ENCODE assay signal across 30 mouse cellular contexts in genomic region chr5:144426697-144427096, GRCm38 (mm10).
DNase-seq lines count a peak whose midpoint lies in the region; ATAC-seq and TF ChIP-seq lines count a peak whose summit lies in the region.
"Had no signal": no experiment of that assay in that cellular context is flagged by ENCODE, and none has a peak within 500 bp of the region (broad histone marks: within the 10 kb centered on the region; RNA-seq: fewer than 3 reads in every experiment).

No protein-coding gene starts in this region.

- no peaks in the 10 kb centered on the region for H3K4me1 ChIP-seq in lung, embryonic 14.5 days (ENCODE audit: insufficient read depth)
- H3K4me1 ChIP-seq: embryonic facial prominence, embryonic 10.5 days; forebrain, embryonic 12.5 days; heart, embryonic 15.5 days had no signal

- H3K9ac ChIP-seq in lung, embryonic 14.5 days, result no peak overlapping the region
- H3K9ac ChIP-seq: embryonic facial prominence, embryonic 13.5 days; forebrain, embryonic 12.5 days; heart, embryonic 12.5 days; heart, embryonic 15.5 days; hindbrain, embryonic 14.5 days had no signal

- H3K4me2 ChIP-seq in lung, embryonic 14.5 days, result no peak overlapping the region
- H3K4me2 ChIP-seq: embryonic facial prominence, embryonic 13.5 days; forebrain, embryonic 12.5 days; heart, embryonic 12.5 days; heart, embryonic 15.5 days; hindbrain, embryonic 14.5 days had no signal

- no peaks in the 10 kb centered on the region for H3K36me3 ChIP-seq in lung, embryonic 14.5 days (ENCODE audit: insufficient read depth)
- H3K36me3 ChIP-seq: embryonic facial prominence, embryonic 10.5 days; embryonic facial prominence, embryonic 13.5 days; forebrain, embryonic 12.5 days; heart, embryonic 12.5 days; heart, embryonic 15.5 days had no signal

- no peak for ATAC-seq in lung, embryonic 14.5 days (ENCODE audit: insufficient read depth)
- ATAC-seq: CD4-positive, CD25-positive, alpha-beta regulatory T cell, adult 4 months; forebrain, embryonic 16.5 days; hindbrain, postnatal 0 days; inflammation-experienced regulatory T-cells, adult 6 months had no signal

- no peak overlapping the region for H3K27ac ChIP-seq in lung, embryonic 14.5 days (ENCODE audit: low read depth)
- H3K27ac ChIP-seq in layer of hippocampus, adult 2 months, result no peak overlapping the region
- H3K27ac ChIP-seq: embryonic facial prominence, embryonic 10.5 days; embryonic facial prominence, embryonic 13.5 days; forebrain, embryonic 12.5 days; heart, embryonic 15.5 days; hindbrain, embryonic 14.5 days; hindbrain, postnatal 0 days had no signal

- no peak overlapping the region for H3K4me3 ChIP-seq in lung, embryonic 14.5 days (ENCODE audit: low read depth, low read length)
- H3K4me3 ChIP-seq in layer of hippocampus, adult 2 months, result no peak overlapping the region
- H3K4me3 ChIP-seq: embryonic facial prominence, embryonic 10.5 days; embryonic facial prominence, embryonic 13.5 days; erythroblast, embryonic 14.5 days; forebrain, embryonic 12.5 days; heart, embryonic 12.5 days; heart, embryonic 15.5 days had no signal

- DNase-seq in adrenal gland, adult 8-10 months, result peak; percentile 38
- DNase-seq in adrenal gland, postnatal 4 days (ENCODE audit: low spot score in 2 of 2), result no peak
- DNase-seq in lung, embryonic 14.5 days, result peak; percentile 2
- DNase-seq in lung, adult 18-20 months, result no peak
- peak; percentile 31 for DNase-seq in adrenal gland, postnatal 14 days
- peak; percentile 15 for DNase-seq in brain, adult 2 months (ENCODE audit: low read depth, low spot score)
- no peak for DNase-seq in layer of hippocampus, adult 2 months (ENCODE audit: low spot score in 2 of 2)
- DNase-seq: cerebellum, adult 11-12 months; cerebellum, adult 8-10 months; cerebellum, postnatal 10 days; cerebellum, postnatal 36 days; embryo, embryonic 11 days; gastrocnemius, postnatal 10 days; gastrocnemius, postnatal 36 days; heart, adult 18-20 months; heart, postnatal 10 days; heart, postnatal 4 days; kidney, adult 18-20 months; kidney, adult 9 months had no signal

- WGBS in lung, embryonic 14.5 days, result 39% methylated on average over 3 of the region's 3 CpGs

- H3K27me3 ChIP-seq in lung, embryonic 14.5 days (ENCODE audit: insufficient read depth, low read length), result no peaks in the 10 kb centered on the region
- H3K27me3 ChIP-seq: embryonic facial prominence, embryonic 13.5 days; forebrain, embryonic 12.5 days; heart, embryonic 12.5 days; heart, embryonic 15.5 days had no signal

- no peaks in the 10 kb centered on the region for H3K9me3 ChIP-seq in lung, embryonic 14.5 days (ENCODE audit: low read depth, low read length)
- H3K9me3 ChIP-seq: embryonic facial prominence, embryonic 10.5 days; embryonic facial prominence, embryonic 13.5 days; forebrain, embryonic 12.5 days; heart, embryonic 12.5 days; heart, embryonic 15.5 days had no signal

- no peak for TF ChIP-seq CTCF in lung, embryonic 14.5 days (IDR thresholded peaks at IDR 0.05; ENCODE audit: low read depth)
- no peak for TF ChIP-seq CTCF in layer of hippocampus, adult 2 months (conservative IDR thresholded peaks at IDR 0.05)

Comparison
In these comparisons a context has a peak if more than half of its experiments do, and no peak if none do; other contexts are left out.
1. DNase-seq: peak in adrenal gland, adult 8-10 months (single experiment), lung, embryonic 14.5 days (single experiment), adrenal gland, postnatal 14 days (single experiment) and brain, adult 2 months (single experiment); none in adrenal gland, postnatal 4 days (0 of 2), lung, adult 18-20 months (0 of 2) and layer of hippocampus, adult 2 months (0 of 2).